Mouse (Mus musculus) G1E (cell line): ENCODE data around the gene Spag9.

Experiments used
- CTCF ChIP-seq: IDR thresholded peaks from 2 replicates; pipeline ENCODE4 v1.5.1; 2012; ENCODE audit warnings: low read depth, low read length, inconsistent platforms, mixed read lengths
- GATA1 ChIP-seq: IDR thresholded peaks from 2 replicates; pipeline ENCODE4 v1.6.1; 2012; ENCODE audit warnings: borderline replicate concordance, low read length, inconsistent platforms, mixed read lengths
- GATA2 ChIP-seq: IDR thresholded peaks from 2 replicates; pipeline ENCODE4 v1.6.1; 2012; ENCODE audit warnings: low read depth, low read length, inconsistent platforms, borderline replicate concordance
- TAL1 ChIP-seq: conservative IDR thresholded peaks from 2 replicates; pipeline ENCODE4 v1.6.1; 2012; ENCODE audit warnings: low read depth, low read length, inconsistent platforms, mixed read lengths

GRCm38 (mm10) chr11:94146733-94147485 lies 151.0 kb downstream of the Spag9 start:
- TF ChIP-seq CTCF: no peak
- TF ChIP-seq GATA2: no peak
- no peak for TF ChIP-seq TAL1
- no peak for TF ChIP-seq GATA1
